Mouse (Mus musculus): ENCODE data around the gene Olfr399.

Gene Olfr399

GRCm38 (mm10) chr11:74056451-74056850 is at the start of gene Olfr399, which contains the start of gene Olfr139:
Gene Olfr399, minus strand, starts transcription at chr11:74056615.
Gene Olfr139, minus strand, starts transcription at chr11:74056551.
- no peak for DNase-seq (ENCODE audit: low spot score)

- DNase-seq (ENCODE audit: low spot score) = no peak
These were observed 48.7 kb upstream of the Olfr399 start for GRCm38 (mm10) chr11:74105066-74105465.

- DNase-seq (ENCODE audit: low spot score) = no peak
These were observed 45.1 kb upstream of the Olfr399 start for GRCm38 (mm10) chr11:74101507-74101906.

- no peak for DNase-seq (ENCODE audit: low spot score)
These were observed 44.3 kb upstream of the Olfr399 start for GRCm38 (mm10) chr11:74100724-74101123.

GRCm38 (mm10) chr11:74069655-74070054 is 13.2 kb upstream of the Olfr399 start, which contains the start of gene Zfp616:
Gene Zfp616, plus strand, starts transcription at chr11:74069955.
- DNase-seq (ENCODE audit: low spot score) = no peak

- DNase-seq (ENCODE audit: low spot score) = no peak
These were observed 5.1 kb downstream of the Olfr399 start for GRCm38 (mm10) chr11:74051347-74051746.
